Mouse (Mus musculus) small intestine, adult 2 months (tissue): Measurements from ENCODE around the gene Yjefn3.

ENCODE experiments used
- CTCF ChIP-seq: fragments of 200-500 bp; IDR thresholded peaks from 2 replicates; pipeline ENCODE4 v1.5.1; 2012; ENCODE audit warnings: low read depth, mild to moderate bottlenecking, control low read depth, inconsistent platforms, low read length, moderate library complexity, mixed read lengths; ENCODE audit not compliant: insufficient replicate concordance, insufficient read length; ENCODE audit errors: extremely low read depth
- POLR2A ChIP-seq: fragments of 200-500 bp; IDR thresholded peaks from 2 replicates; pipeline ENCODE4 v1.6.1; 2012; ENCODE audit warnings: low read depth, mild to moderate bottlenecking, control low read depth, inconsistent platforms, low read length, moderate library complexity

DNA sequence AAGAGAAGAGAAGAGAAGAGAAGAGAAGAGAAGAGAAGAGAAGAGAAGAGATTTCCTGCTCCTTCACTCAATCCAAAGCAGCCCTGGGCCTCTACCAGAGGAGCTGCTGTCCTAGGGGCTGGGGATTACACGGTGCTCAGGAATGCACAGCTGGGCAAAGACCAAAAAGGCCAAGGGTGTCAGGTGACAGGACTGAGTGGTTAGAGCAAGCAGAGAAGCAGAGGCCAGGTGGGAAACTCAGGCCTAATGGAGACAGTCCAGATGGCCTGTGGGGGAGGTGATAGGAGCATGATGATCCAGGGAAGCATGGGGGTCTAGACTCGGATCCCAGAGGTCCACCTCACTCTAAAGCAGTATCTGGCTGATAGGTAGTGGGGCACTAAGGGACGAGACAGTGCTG, 37.1 kb upstream of the Yjefn3 start:
- no peak for TF ChIP-seq CTCF
- TF ChIP-seq POLR2A = no peak
